Mouse (Mus musculus) natural killer cell, adult 2 months (primary cell): ENCODE data around the gene Hnrnph1.

Source experiments
- DNase-seq, 2 experiments: peaks; one replicate each; pipeline ENCODE4 v3.0.0; 2022; ENCODE audit warnings: low spot score in 2 of 2

Gene Hnrnph1

DNA sequence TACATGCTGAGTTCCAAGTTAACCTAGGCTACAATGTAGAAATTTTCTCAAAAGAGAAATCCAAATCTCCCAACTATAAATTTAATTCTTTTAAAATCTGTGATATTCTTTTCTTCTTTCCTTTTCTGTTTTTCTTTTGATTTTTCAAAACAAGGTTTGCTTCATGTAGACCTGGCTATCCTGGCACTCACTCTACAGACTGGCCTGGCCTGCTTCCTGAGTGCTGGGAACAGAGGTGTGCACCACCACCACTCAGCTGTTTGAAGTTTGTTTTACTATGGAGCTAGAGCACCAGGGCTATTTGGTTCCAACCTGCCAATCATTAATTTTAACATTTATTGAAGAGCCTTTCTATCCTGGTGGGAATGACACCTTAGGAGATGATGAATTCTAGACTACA, 3.7 kb upstream of the Hnrnph1 start:
- no peak for DNase-seq

DNA sequence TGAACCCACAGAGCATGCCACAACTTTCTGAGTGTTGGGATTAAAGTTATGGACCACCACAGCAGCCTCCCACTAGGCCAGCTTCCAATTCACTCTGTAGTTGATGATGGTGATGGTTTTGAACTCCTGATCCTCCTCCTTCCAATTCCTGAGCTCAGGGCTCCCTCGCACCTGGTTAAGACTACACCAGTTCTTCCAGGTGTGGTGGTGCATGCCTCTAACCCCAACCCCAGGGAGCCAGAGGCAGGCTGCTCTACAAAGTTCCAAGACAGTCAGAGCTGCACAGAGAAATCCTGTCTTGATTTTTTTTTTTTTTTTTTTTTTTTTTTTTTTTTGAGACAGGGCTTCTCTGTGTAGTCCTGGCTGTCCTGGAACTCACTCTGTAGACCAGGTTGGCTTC, 3.2 kb upstream of the Hnrnph1 start:
- no peak for DNase-seq

DNA sequence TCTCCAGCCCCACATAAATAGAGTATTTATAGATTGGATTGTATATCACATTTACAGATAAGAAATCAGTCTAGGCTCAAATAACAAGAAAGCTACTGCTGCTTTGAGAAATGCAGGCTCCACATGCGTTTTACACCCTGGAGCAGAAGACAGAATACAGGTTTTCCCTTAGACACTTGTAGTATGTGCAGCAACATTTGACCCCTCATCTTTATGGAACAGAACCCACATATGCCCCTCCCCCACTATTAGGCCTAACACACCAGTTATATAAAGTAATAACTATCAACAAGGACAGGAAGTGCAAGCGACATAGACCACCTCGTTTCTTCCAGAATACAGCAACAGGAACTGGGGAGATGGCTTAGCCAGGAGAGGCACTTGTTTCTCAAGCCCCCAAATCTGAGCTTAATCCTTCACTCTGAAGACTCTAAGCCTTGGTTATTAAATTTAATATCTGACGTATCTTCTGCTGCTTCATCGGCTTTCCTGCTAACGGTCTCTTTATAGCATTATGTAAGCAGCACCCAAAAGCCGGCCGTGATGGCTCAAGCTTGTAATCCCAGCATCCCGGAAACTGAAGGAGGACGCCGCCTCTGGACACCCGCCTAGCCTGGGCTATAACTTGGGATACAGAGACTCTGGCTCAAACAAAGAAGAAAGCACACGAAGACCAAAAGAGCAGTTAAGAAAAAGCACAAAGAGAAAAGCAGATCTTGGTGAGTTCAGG, 2.3 kb upstream of the Hnrnph1 start:
- no peak for DNase-seq

DNA sequence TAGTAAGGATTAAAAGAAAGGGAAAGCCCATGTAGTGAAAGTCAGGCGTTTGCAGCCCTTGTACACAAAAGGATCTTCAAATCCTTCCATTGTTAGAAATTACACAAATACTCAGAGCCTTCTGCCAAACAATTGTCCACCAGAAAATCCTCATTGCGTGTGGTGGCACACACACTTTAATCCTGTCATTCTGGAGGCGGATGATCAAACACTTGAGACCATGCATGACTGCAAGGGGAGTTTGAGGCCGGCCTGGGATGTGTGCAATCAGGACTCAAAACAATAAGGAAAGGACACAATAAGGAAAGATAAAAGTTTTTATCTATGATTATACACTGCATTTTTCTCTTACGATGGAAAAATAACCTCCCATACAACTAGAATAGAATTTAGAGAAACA, 1.4 kb upstream of the Hnrnph1 start:
- no peak for DNase-seq

DNA sequence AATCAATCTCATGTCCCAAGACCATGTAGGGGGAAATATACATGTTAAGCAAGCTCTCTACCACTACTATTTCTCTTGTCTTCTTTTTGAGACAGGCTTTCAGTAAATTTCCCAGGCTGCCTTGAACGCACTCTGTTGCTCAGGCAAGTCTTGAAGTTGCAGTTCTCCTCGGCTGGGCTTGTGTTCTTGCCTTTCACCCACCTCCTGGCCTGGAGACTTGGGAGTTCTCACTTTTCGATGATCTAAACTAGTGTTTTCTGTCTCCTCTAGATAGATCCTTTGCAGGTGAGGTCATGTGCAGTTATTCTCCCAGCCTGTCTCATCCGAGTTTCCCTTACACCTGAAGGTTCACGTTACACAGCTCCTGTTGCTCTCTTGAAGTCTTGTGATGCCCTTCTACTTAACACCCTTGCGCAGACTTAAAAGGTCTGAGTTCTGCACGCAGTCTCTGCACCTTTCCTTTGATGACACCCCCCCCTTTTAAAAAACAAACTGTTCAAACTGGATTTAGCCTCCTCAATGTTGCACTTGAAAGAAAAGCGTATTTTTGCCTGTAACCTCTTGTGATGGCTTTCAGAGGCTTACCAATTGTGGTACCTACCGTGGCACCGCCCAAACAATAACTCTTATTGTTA, 517 bp upstream of the Hnrnph1 start:
- no peak for DNase-seq

DNA sequence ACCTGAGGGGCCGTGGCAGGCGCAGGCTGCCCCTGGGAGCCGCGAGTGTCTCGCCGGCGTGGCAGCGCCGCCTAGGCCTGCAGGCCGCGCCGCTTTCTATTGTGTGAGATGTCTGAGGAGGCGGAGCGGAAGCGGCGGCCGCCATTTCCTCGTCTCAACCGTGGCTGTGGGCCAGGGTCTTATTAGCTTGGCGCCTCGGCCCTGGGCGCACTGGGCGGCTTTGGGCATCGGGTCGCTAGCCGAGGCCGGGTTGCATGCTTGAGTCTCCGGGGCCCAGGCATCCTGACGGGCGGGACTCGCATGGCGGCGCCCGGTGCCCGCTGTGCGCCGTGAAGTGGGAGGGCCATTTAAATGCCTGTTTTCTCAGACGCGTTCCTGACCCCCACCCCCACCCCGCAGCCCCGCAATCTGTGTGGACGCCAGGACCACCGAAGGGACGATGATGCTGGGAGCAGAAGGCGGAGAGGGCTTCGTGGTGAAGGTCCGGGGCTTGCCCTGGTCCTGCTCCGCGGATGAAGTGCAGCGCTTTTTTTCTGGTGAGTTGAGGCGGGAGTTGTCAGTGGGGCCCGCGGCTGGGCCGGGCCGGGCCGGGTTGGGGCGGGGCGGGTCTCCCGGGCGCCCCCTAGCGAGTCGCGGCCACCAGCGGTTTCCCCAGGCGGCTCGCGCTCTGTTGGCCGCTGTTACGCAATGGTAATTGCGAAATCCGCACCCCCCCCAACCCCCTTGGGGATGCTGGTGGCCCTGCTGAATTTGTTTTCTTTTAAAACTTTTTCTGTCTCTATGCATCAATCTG, 1.3 kb downstream of the Hnrnph1 start:
- DNase-seq = peak; percentile 80 to 87

DNA sequence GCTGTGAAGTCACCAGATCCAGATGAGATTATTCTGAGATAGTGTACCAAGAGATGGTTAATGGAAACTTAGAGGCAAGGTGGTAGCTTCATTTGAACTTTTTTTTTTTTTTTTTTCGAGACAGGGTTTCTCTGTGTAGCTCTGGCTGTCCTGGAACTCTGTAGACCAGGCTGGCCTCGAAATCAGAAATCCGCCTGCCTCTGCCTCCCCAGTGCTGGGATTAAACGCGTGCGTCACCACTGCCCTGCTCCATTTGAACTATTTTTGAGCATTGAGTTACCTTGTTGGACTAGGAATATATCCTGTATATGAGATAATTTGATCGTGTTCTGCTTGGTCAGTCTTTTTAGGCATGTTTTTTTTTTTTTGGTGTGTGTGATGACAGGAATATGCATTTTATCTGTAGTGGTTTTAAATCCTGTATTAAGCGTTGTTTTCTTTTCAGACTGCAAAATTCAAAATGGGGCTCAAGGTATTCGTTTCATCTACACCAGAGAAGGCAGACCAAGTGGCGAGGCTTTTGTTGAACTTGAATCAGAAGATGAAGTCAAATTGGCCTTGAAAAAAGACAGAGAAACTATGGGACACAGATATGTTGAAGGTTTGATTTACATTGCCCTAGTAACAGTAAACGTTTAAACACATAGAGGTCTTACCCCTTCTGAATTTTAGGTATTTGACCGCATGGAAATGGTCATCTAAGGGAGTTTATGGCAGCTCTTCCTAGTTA, 2.4 kb downstream of the Hnrnph1 start:
- DNase-seq = no peak

DNA sequence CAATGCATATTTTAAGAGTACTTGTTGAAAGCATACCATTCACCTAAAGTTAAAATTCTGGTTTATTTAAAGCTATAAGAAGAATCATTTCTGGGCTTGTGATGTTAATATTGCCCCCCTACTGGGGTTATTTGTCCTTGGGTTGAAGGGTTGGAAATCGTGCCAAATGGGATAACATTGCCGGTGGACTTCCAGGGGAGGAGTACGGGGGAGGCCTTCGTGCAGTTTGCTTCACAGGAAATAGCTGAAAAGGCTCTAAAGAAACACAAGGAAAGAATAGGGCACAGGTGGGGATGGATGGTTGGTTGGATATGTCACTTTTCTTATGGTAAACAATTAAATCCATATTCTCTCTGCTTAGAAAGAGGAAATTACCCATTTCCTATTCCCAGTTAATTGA, 4.5 kb downstream of the Hnrnph1 start:
- no peak for DNase-seq

DNA sequence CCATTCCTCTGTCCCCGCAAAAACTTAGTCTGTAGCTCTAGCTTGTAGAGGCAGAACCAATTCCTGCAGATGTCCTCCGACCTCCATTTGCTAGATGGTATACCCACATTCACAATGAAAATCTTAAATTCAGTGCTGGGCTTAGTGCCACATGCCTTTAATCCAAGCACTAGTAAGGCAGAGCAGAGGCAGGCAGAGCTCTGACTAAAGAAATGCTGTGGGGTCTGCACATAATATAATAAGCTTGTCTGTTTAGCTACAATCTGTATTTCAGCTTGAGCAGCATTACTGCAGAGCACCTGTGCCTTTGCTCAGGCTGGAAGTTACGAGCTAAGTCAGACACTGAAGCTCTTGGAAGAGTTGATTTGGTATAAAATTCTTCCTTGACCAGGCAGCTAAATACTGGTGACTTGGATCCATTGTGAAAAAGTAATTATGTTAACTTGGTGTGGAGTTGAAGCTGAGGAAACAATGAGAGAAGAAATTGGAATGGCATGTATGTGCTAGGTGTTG, 10.4 kb downstream of the Hnrnph1 start:
- DNase-seq = no peak

DNA sequence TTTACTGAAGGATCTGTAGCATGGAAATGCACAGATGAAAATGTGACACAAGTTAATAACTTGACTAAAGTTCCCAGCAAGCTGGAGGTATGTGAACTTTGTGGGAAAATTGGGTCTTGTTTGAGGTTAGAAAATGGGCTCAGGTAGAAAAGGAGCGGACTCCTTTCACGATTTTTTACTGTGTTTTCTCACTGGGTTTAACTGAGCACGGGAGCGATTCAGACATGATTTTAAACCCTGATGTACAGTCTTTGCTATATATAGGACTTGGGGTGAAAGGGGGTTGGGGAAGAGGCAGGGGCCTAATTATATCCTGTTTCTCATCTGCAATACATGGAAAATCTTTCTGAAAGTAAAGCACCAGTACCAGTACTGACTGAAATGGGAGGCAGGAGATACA, 10.9 kb downstream of the Hnrnph1 start:
- DNase-seq = no peak

DNA sequence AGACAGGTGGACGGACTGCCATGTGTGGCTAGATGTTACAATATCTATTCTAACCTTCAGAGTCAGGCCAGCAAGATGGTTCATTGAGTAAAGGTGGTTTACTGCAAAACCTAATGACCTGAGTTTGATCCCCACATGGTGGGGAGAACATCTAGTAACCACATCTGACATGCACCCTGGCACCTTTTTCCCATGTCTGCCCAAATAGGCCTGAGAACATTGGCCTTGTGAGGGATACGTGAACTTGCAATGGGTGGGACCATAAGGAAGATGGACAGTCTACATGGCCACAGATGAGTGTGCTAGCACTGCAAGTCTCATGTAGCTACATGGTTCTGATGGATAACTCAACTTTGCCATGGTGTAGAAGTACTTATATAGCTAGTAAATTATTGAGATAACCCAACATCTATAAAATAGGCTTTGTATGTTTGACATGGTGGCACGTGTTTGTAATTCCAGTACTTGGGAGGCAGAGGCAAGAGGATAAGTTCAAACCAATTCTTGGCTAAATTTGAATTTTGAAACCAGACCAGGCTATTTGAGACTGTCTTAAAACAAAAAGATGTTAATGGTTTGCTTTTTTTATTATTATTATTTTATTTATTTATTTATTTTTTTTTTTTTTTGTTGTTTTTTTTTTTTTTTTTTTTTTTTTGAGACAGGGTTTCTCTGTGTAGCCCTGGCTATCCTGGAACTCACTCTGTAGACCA, 11.6 kb downstream of the Hnrnph1 start:
- DNase-seq = no peak

DNA sequence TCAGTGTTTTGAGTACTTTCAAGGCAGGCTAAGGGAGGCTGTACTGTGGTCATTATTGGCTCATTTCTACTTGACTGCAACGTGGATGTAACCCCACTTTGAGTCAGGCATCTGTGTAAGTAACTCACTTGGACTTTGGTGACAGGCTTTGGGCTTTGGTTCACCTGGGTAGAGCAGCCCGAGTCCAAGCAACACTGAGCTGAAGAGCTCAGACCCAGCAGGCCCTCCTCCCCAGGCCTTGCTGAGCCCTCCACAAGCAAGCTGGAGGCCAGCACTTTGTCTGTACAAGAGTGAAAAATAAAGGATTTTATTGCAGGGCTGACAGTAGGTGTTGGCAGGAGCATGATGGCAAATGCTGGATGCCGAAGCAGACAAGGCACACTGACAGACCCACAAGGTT, 12.2 kb downstream of the Hnrnph1 start:
- no peak for DNase-seq

DNA sequence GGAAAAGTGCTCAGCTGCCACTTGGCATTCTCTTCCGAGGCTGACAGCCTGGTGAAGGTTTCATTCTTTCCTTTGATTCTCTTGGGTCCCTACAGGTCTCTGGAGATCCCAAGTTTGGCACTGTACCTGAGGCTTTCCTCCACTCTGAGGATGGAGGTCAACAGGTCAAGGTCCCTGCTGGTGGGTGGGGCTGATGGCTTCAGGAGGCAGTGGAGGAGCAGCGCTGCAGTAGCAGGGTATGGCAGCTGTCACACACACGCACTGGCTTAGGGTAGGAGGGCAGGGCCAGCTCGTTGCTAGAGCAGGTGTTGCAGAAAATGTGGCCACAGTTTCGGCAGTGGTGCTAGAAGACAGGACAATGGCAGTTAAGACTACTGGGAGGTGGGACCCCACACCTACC, 12.8 kb downstream of the Hnrnph1 start:
- no peak for DNase-seq

DNA sequence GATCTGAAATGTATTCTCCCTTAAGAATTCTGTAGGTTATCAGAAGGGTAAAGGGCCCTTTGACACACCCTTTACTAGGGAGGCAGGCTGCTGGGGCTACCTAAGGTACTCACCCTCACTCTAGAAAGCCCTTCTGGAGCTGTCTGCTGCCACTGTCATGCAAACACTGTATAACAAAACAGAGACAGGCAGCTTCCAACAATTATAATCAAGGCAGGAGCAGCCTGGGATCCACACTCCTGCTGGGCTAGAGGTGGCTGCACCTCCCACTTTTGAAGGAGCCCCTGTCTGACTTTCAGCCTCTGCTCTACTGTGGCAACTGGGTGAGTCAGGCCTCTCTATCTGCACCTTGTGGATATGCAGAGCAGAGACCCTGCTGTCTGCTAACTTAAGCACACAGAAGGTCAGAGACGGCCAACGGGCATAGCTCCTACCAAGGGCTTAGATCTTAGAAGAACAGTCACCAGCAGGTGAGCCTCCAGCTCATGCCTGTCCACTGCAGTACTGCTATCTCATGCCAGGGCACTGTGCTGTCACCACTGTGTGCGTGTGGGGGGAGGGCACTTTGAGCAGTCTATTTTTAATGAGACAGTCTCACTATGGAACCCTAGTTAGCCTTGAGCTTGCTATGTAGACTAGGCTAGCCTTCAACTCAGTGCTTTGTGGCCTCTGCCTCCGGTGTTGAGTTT, 14.6 kb downstream of the Hnrnph1 start:
- DNase-seq = no peak

DNA sequence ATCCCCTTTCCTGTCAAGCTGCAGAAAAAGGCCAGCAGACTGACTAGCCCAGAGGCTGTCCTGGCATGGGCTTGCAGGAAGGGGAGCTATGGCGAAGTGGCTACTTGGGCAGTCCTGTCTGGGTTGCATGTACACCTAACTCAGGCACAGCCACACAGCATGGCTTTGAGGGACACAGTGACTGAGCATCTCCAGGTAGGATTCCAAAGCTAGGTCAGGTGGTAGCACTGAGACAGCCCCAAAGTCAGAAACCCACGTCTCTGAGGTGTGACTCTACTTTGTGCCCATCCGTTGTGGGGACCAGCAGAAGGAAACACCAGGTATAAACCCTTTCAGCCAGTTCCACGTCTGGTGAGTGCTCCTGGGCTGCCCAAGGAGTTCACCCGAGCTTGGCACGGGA, 16.5 kb downstream of the Hnrnph1 start:
- no peak for DNase-seq

DNA sequence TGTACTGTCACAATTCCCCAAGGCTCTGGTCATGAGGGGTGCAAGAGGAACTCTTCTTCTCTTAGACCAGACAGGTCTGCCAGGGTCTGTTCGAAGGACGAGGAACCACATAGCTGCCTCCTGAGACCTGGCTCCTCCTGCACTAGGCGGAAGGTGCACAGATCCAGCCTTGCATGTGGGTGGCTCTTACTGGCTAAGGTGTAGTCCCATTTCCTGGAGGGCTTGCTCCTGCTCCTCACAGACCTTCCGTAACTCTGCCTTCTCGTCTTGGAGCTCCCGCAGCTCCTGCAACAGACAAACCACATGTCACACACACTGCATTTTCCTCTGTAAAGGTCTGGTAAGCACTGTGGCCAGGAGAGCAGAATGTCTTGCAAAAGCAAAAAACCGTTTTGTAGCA, 17.9 kb downstream of the Hnrnph1 start:
- no peak for DNase-seq

DNA sequence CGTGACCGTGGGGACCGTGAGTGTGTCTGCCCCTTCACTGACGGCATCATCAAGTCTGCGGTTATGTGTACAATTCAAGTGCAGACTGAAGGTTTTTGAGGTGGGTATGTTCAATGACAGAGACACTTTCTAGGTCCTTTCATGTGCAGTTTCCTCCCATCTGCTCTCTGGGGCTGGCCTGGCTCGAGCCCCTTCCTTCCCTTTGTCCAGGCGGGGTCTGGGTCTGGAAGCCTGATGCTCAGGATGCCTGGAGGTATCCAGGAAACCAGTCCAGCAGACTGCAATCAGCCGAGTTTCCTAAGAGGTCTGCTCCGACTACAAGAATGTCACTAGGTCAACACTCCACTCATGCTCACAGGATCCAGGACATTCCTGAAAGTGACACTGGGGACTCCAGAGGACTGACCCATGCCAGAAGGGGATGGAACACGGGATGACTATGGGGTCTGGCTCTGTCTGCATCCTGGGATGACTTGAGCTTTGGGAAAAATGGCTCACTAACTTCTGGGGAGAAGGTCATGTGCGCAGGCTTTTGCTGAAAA, 20.0 kb downstream of the Hnrnph1 start:
- no peak for DNase-seq

DNA sequence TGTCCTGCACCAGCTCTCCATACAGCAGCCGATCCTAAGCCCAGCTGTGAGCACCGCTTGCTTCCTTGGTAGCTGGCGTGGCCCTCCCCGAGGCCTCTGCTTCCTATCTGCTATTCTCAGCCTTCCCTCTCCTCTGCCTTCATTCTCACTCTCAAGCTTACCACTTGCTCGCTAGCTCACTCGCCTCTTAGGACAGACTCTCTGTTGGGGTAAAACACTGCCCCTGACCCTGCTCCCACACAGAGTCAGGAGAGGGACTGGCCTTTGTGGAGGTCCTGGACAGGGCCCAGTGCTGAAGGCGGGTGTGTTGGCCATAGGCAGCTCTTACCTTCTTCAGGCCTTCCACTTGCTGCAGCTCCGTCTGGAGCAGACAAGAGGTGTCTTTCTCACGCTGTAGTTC, 20.5 kb downstream of the Hnrnph1 start:
- no peak for DNase-seq

DNA sequence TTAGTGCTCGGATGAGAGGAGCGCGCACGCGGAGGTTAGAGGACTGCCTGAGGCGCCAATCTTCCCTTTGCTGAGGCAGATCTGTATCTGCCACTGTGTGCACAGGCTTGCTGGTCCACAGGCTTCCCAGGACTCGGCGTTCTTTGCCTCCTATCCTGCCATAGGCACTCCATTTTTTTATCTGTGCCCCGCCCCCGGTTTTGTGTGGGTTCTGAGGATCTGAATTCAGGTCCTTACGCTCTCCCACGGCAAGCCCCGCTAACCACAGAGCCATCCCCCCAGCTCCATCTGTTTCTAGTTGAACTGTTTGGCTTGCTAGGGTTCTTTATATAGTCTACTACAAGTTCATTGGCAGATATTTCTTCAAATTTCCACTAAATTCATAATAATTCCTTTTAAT, 22.0 kb downstream of the Hnrnph1 start:
- DNase-seq = no peak

DNA sequence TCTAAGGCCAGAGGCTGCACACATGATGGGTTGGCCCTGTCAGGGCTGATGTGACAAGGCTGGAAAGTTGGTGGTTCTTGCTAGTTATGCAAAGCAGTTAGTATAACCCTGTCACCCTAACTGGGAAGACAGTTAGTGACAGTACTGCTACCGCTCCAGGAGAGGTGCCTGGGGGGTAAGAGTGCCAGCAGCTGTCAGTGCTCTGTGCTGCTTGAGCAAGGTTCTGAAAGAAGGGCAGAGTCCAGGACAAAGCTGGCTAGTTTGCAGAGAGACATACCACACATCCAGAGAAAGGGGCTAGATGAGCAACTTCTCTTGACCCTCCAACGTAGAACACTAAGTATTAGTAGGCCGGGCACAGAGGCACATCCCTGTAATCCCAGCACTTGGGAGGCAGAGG, 25.7 kb downstream of the Hnrnph1 start:
- no peak for DNase-seq
